Mouse (Mus musculus) gastrocnemius, postnatal 25 days (tissue): ENCODE results near the gene Ednrb. TPM values are rescaled to one million over a fixed set of nuclear protein-coding genes. Genes with fewer than 3 reads are reported as not detected.
A peak's percentile ranks its signal among the peaks of the same experiment; 100 is the strongest.
"Not testable (repeated sequence)": the region's sequence is repeated elsewhere in the genome, so short reads cannot be mapped to it uniquely, and the experiment has no call there.

Experiments used
- DNase-seq: peaks from one replicate; pipeline ENCODE4 v3.0.0; 2022
- total RNA-seq, 2 experiments: library from RNA; stranded (reverse); gene quantifications; 1 replicate in 1 of 2; 2 replicates in 1 of 2; pipeline ENCODE4 v1.2.3; 2021

The Ednrb gene
- total RNA-seq, 2 experiments from 2014 or later = 6.2 to 9.9 TPM

- no peak for DNase-seq
Observed at GRCm38 (mm10) chr14:103823501-103823900, 20.7 kb downstream of the Ednrb start.

- DNase-seq = no peak
Observed at GRCm38 (mm10) chr14:103822590-103822989, 21.6 kb downstream of the Ednrb start.

- DNase-seq = no peak
Observed at GRCm38 (mm10) chr14:103816637-103817308, 27.4 kb downstream of the Ednrb start.

- peak; percentile 52 for DNase-seq
Observed at GRCm38 (mm10) chr14:103815542-103815941, 28.7 kb downstream of the Ednrb start.

GRCm38 (mm10) chr14:103814015-103814691 lies 30.0 kb downstream of the Ednrb start:
- no peak for DNase-seq

GRCm38 (mm10) chr14:103813246-103813645 lies 31.0 kb downstream of the Ednrb start:
- no peak for DNase-seq

- DNase-seq = no peak
Observed at GRCm38 (mm10) chr14:103811291-103811690, 32.9 kb downstream of the Ednrb start.

- DNase-seq = no peak
Observed at GRCm38 (mm10) chr14:103803907-103804659, 40.1 kb downstream of the Ednrb start.

- no peak for DNase-seq
Observed at GRCm38 (mm10) chr14:103797123-103797522, 47.1 kb downstream of the Ednrb start.

- no peak for DNase-seq
Observed at GRCm38 (mm10) chr14:103795591-103795990, 48.6 kb downstream of the Ednrb start.

- DNase-seq = no peak
Observed at GRCm38 (mm10) chr14:103793409-103793808, 50.8 kb downstream of the Ednrb start.

GRCm38 (mm10) chr14:103792726-103793125 lies 51.5 kb downstream of the Ednrb start:
- DNase-seq = no peak

GRCm38 (mm10) chr14:103787547-103787946 lies 56.7 kb downstream of the Ednrb start:
- DNase-seq = no peak

- no peak for DNase-seq
Observed at GRCm38 (mm10) chr14:103785096-103785965, 58.9 kb downstream of the Ednrb start.

- DNase-seq = not testable (repeated sequence)
Observed at GRCm38 (mm10) chr14:103780336-103780735, 63.9 kb downstream of the Ednrb start.

GRCm38 (mm10) chr14:103779276-103779675 lies 64.9 kb downstream of the Ednrb start:
- DNase-seq = no peak

GRCm38 (mm10) chr14:103778533-103779151 lies 65.6 kb downstream of the Ednrb start:
- DNase-seq = no peak

- DNase-seq = peak; percentile 19
Observed at GRCm38 (mm10) chr14:103778009-103778431, 66.2 kb downstream of the Ednrb start.

- DNase-seq = no peak
Observed at GRCm38 (mm10) chr14:103777386-103777785, 66.8 kb downstream of the Ednrb start.

GRCm38 (mm10) chr14:103769319-103770245 lies 74.6 kb downstream of the Ednrb start:
- no peak for DNase-seq
